Mouse (Mus musculus) C2C12 (cell line): Measurements from ENCODE around the gene Stmnd1. TPM values are rescaled to one million over a fixed set of nuclear protein-coding genes. Genes with fewer than 3 reads are reported as not detected.
"Not testable (repeated sequence)": the region's sequence is repeated elsewhere in the genome, so short reads cannot be mapped to it uniquely, and the experiment has no call there.

Experiments used
- H3K27me3 ChIP-seq: one replicate; pipeline ENCODE4 v1.6.1; 2011; ENCODE audit not compliant: control insufficient read depth, insufficient read depth, insufficient read length
- H3K36me3 ChIP-seq: one replicate; pipeline ENCODE4 v1.6.1; 2011; ENCODE audit not compliant: control insufficient read depth, insufficient read depth
- H3K4me3 ChIP-seq: one replicate; pipeline ENCODE4 v1.5.1; 2011; ENCODE audit warnings: mild to moderate bottlenecking, control low read depth; ENCODE audit not compliant: poor library complexity, insufficient read depth, severe bottlenecking
- H3K79me2 ChIP-seq: one replicate; pipeline ENCODE4 v1.6.1; 2011; ENCODE audit not compliant: control insufficient read depth, insufficient read depth
- H3K79me3 ChIP-seq: one replicate; pipeline ENCODE4 v1.6.1; 2011; ENCODE audit warnings: low read depth, control low read depth
- H3ac ChIP-seq: one replicate; pipeline ENCODE3; 2011; ENCODE audit warnings: low read depth; ENCODE audit not compliant: control insufficient read depth, insufficient read length
- CEBPB ChIP-seq: IDR thresholded peaks from one replicate; pipeline ENCODE4 v1.6.1; 2011; ENCODE audit warnings: low read depth, mild to moderate bottlenecking, control low read depth, moderate library complexity
- CTCF ChIP-seq: IDR thresholded peaks from one replicate; pipeline ENCODE4 v1.5.1; 2011; ENCODE audit not compliant: control insufficient read depth, insufficient read depth, insufficient read length
- FOSL1 ChIP-seq: IDR thresholded peaks from one replicate; pipeline ENCODE4 v1.8.0; 2011; ENCODE audit warnings: mild to moderate bottlenecking, low read length; ENCODE audit not compliant: poor library complexity, insufficient read depth, severe bottlenecking
- MAX ChIP-seq: IDR thresholded peaks from one replicate; pipeline ENCODE4 v1.6.1; 2011; ENCODE audit warnings: mild to moderate bottlenecking, control low read depth
- MYOD1 ChIP-seq: IDR thresholded peaks from one replicate; pipeline ENCODE4 v1.6.1; 2011; ENCODE audit warnings: low read depth; ENCODE audit not compliant: control insufficient read depth, insufficient read length
- MYOG ChIP-seq: IDR thresholded peaks from one replicate; pipeline ENCODE4 v1.6.1; 2011; ENCODE audit not compliant: control insufficient read depth, insufficient read length; ENCODE audit errors: extremely low read depth
- USF1 ChIP-seq: IDR thresholded peaks from one replicate; pipeline ENCODE4 v1.6.1; 2011; ENCODE audit warnings: low read depth, mild to moderate bottlenecking, control low read depth, moderate library complexity
- long read RNA-seq, 2 experiments: library from polyadenylated mRNA; unstranded; transcript quantifications; one replicate each; pipeline ENCODE4 v2.0.0; 2019 to 2020
- polyA plus RNA-seq: library from polyadenylated mRNA; unstranded; fragments of >200 nt; fragmentation: generic; extraction: Trizol; gene quantifications from one replicate; pipeline ENCODE4 v1.2.1, GENCODE M21; 2012; ENCODE audit warnings: missing spikeins

Stmnd1 gene
- 0.02 TPM for polyA plus RNA-seq
- long read RNA-seq, experiment 1: 0 reads
- long read RNA-seq, experiment 2: 0 reads

GRCm38 (mm10) chr13:46273453-46274110, at the start of gene Stmnd1:
Gene Stmnd1 (plus strand): TSS chr13:46273721.
- Histone ChIP-seq H3K36me3 (no peaks in the 10 kb centered on the region), H3K27me3 (no peaks in the 10 kb centered on the region), H3K79me3 (no peaks in the 10 kb centered on the region), H3K79me2 (no peaks in the 10 kb centered on the region), H3ac (no peak within 1 kb of the TSS), H3K4me3 (no peak within 1 kb of the TSS)
- TF ChIP-seq MYOG (no peak), FOSL1 (no peak), CEBPB (no peak), MAX (no peak), MYOD1 (no peak)

GRCm38 (mm10) chr13:46226956-46227355, 46.6 kb upstream of the Stmnd1 start:
- Histone ChIP-seq H3K36me3 (no peaks in the 10 kb centered on the region), H3K27me3 (no peaks in the 10 kb centered on the region), H3K79me3 (no peaks in the 10 kb centered on the region), H3ac (no peak overlapping the region), H3K79me2 (no peaks in the 10 kb centered on the region), H3K4me3 (no peak overlapping the region)
- TF ChIP-seq MYOG (no peak), CEBPB (no peak), CTCF (no peak), USF1 (no peak), FOSL1 (no peak), MAX (no peak), MYOD1 (no peak)

GRCm38 (mm10) chr13:46227486-46227885, 46.0 kb upstream of the Stmnd1 start:
- Histone ChIP-seq H3K36me3 (no peaks in the 10 kb centered on the region), H3K79me3 (no peaks in the 10 kb centered on the region), H3ac (no peak overlapping the region), H3K4me3 (no peak overlapping the region), H3K79me2 (no peaks in the 10 kb centered on the region), H3K27me3 (no peaks in the 10 kb centered on the region)
- no peak for TF ChIP-seq MYOD1
- no peak for TF ChIP-seq FOSL1
- TF ChIP-seq MAX: no peak
- TF ChIP-seq CTCF: no peak
- TF ChIP-seq USF1: no peak

GRCm38 (mm10) chr13:46228750-46229149, 44.8 kb upstream of the Stmnd1 start:
- H3K79me3 ChIP-seq, H3K79me2 ChIP-seq, H3K36me3 ChIP-seq, H3K27me3 ChIP-seq, H3ac ChIP-seq, H3K4me3 ChIP-seq: not testable (repeated sequence)

GRCm38 (mm10) chr13:46231514-46232085, 41.9 kb upstream of the Stmnd1 start:
- TF ChIP-seq USF1 (no peak), CEBPB (no peak), CTCF (no peak), FOSL1 (no peak), MYOD1 (no peak), MAX (no peak), MYOG (no peak)
- Histone ChIP-seq H3K4me3 (no peak overlapping the region), H3K79me3 (no peaks in the 10 kb centered on the region), H3K27me3 (no peaks in the 10 kb centered on the region), H3K79me2 (no peaks in the 10 kb centered on the region), H3ac (no peak overlapping the region), H3K36me3 (no peaks in the 10 kb centered on the region)

- Histone ChIP-seq H3K27me3 (no peaks in the 10 kb centered on the region), H3ac (no peak overlapping the region), H3K79me2 (no peaks in the 10 kb centered on the region), H3K79me3 (no peaks in the 10 kb centered on the region), H3K4me3 (no peak overlapping the region), H3K36me3 (no peaks in the 10 kb centered on the region)
- TF ChIP-seq USF1 (no peak), MYOG (no peak), CEBPB (no peak), MAX (no peak), FOSL1 (no peak), CTCF (no peak), MYOD1 (no peak)
Measured at GRCm38 (mm10) chr13:46237723-46238349, 35.7 kb upstream of the Stmnd1 start.
